ENCODE assay signal across 8 mouse cellular contexts in the genomic region with DNA sequence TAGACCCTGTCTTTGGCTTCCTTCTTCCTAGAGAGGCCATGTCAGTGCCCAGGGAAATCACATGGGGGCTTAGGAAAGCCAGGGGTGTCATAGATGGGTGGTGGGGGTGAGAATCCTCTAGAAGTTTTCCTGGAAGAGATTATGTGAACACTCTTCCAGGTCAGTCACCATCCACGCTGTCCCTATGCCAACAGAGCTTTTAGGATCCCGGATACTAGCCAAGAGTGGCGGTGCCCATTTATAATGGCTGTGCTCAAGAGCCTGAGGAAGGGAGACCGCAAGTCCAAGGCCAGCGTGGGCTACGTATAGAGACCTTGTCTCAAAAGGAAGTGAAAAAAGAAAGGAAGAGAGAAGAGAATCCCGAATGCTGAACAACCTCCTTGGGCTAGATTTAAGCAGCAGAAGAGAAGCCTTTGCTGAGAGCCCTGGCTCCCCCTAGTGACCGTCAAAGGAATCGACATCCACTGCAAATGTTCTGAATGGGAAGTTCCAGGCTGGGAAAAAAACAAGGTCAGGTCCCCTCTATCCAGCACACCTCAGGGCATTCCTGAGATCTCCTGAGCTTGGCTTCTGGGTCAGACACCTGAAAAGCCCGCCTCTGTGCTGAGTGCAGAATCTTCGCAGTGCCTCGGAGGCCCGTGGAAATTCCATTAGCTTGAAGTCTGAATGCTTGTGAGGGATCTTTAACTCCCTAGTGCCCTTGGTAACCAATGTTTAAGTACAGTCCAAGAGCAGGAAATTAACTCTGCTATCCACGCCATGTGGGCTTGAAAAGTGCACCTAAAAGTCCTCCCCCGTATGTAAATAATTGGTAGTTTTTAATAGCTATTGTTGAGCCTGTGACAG. TPM values are rescaled to one million over a fixed set of nuclear protein-coding genes. Genes with fewer than 3 reads are reported as not detected.
A peak's percentile ranks its signal among the peaks of the same experiment; 100 is the strongest.
DNase-seq lines count a peak whose midpoint lies in the region; ATAC-seq and TF ChIP-seq lines count a peak whose summit lies in the region.

No protein-coding gene starts in this region.

- peak; percentile 57 for DNase-seq in heart, adult 8-10 months (ENCODE audit: low spot score)
- DNase-seq in heart, adult 11 months, result no peak
- DNase-seq in cerebellum, postnatal 14 days, result peak; percentile 85 to 86
- DNase-seq in gastrocnemius, adult 2 months, result peak; percentile 58
- peak; percentile 66 for DNase-seq in kidney, adult 2 months
- DNase-seq in splenic B cell, adult 2 months (ENCODE audit: low read depth, low spot score), result peak; percentile 74

- H3ac ChIP-seq in myocyte (ENCODE audit: control insufficient read depth, insufficient read length), result no peak overlapping the region

- H3K36me3 ChIP-seq in kidney, adult 2 months (ENCODE audit: control insufficient read depth, insufficient read depth, low read length), result no peaks in the 10 kb centered on the region
- no peaks in the 10 kb centered on the region for H3K36me3 ChIP-seq in limb, embryonic 12.5 days
- H3K36me3 ChIP-seq in myocyte (ENCODE audit: control insufficient read depth, insufficient read depth), result no peaks in the 10 kb centered on the region
- no peaks in the 10 kb centered on the region for H3K36me3 ChIP-seq in splenic B cell, adult 2 months (ENCODE audit: control insufficient read depth, insufficient read depth, low read length, poor library complexity, severe bottlenecking)

- no peaks in the 10 kb centered on the region for H3K27me3 ChIP-seq in kidney, adult 2 months (replicated peaks; ENCODE audit: control insufficient read depth, insufficient read depth, low read length)
- 0 out of 2 replicates have a peak, but pooled peaks cover 8% of the 10 kb centered on the region for H3K27me3 ChIP-seq in limb, embryonic 12.5 days
- peaks cover 6% of the 10 kb centered on the region for H3K27me3 ChIP-seq in myocyte (ENCODE audit: control insufficient read depth, insufficient read depth, insufficient read length)
- H3K27me3 ChIP-seq in splenic B cell, adult 2 months (ENCODE audit: control insufficient read depth, insufficient read depth, low read length, poor library complexity, severe bottlenecking), result no peaks in the 10 kb centered on the region

- peak overlapping the region; percentile 46 for H3K4me3 ChIP-seq in gastrocnemius, adult 2 months
- no peak overlapping the region for H3K4me3 ChIP-seq in kidney, adult 2 months (ENCODE audit: insufficient read depth, low read depth, low read length)
- no peak overlapping the region for H3K4me3 ChIP-seq in limb, embryonic 12.5 days (replicated peaks)
- H3K4me3 ChIP-seq in myocyte, result no peak overlapping the region

- TF ChIP-seq POLR2A in kidney, adult 2 months (IDR thresholded peaks at IDR 0.05; ENCODE audit: low read depth, low read length), result no peak
- no peak for TF ChIP-seq POLR2A in myocyte (IDR thresholded peaks at IDR 0.05; ENCODE audit: insufficient read length, low read depth)

- H3K4me1 ChIP-seq in kidney, adult 2 months (ENCODE audit: control insufficient read depth, insufficient read depth, low read length), result no peaks in the 10 kb centered on the region
- peaks cover 7% of the 10 kb centered on the region; the same call in 1 of the 2 replicates for H3K4me1 ChIP-seq in limb, embryonic 12.5 days (replicated peaks)

- H3K9me3 ChIP-seq in limb, embryonic 12.5 days, result no peaks in the 10 kb centered on the region

- no peak overlapping the region for H3K27ac ChIP-seq in gastrocnemius, adult 2 months
- H3K27ac ChIP-seq in kidney, adult 2 months (ENCODE audit: insufficient read depth, low read depth, low read length), result no peak overlapping the region
- no peak overlapping the region for H3K27ac ChIP-seq in limb, embryonic 12.5 days

- 25% methylated on average over 15 of the region's 15 CpGs for WGBS in kidney, adult 2 months
- 30% methylated on average over 15 of the region's 15 CpGs for WGBS in limb, embryonic 12.5 days

- ATAC-seq in limb, embryonic 12.5 days (ENCODE audit: insufficient number of reproducible peaks, insufficient read depth, low FRiP score, low TSS enrichment, low read depth), result no peak

- intact Hi-C loops in gastrocnemius, adult 2 months (cut with DNase I), result no loop called here

- H3K4me2 ChIP-seq in limb, embryonic 12.5 days, result peak overlapping the region; percentile 16
- peak overlapping the region; percentile 45 for H3K4me2 ChIP-seq in myocyte (ENCODE audit: low read depth)

- H3K9ac ChIP-seq in limb, embryonic 12.5 days (replicated peaks), result no peak overlapping the region

- H3K79me2 ChIP-seq in myocyte (ENCODE audit: control insufficient read depth, insufficient read depth), result no peaks in the 10 kb centered on the region

- TF ChIP-seq CTCF in gastrocnemius, adult 2 months (IDR thresholded peaks at IDR 0.05), result peak; percentile 90
- peak; percentile 82 for TF ChIP-seq CTCF in kidney, adult 2 months (conservative IDR thresholded peaks at IDR 0.05; ENCODE audit: insufficient read depth, insufficient read length, low read depth, low read length)

TF ChIP-seq in myocyte, 11 proteins besides CTCF, POLR2A, EP300 and RAD21:
- no peak for TF ChIP-seq TCF3 (IDR thresholded peaks at IDR 0.05; ENCODE audit: insufficient read length, low read depth)
- no peak for TF ChIP-seq CEBPB (IDR thresholded peaks at IDR 0.05; ENCODE audit: insufficient read depth, poor library complexity, severe bottlenecking)
- TF ChIP-seq MYOD1 (IDR thresholded peaks at IDR 0.05; ENCODE audit: control insufficient read depth in 1 of 3, insufficient read length in 2 of 3, low read depth in 2 of 3), result no peak
- TF ChIP-seq USF1 (IDR thresholded peaks at IDR 0.05; ENCODE audit: low read depth), result no peak

RNA-seq across cellular contexts. Expression of gene Cdh5, which starts 50.5 kb away (rescaled TPM):
- 100 to 1,000 TPM in 3 of 4 experiments, 10 to 100 TPM in 1; 92.8 to 120 (median 112) TPM for total RNA-seq in heart, adult 8-10 months (2022)
- 10 to 100 TPM; 36.4 to 46.9 TPM for total RNA-seq in gastrocnemius, adult 2 months (2021)
- polyA plus RNA-seq in kidney, adult 2 months (2012; rRNA removed), result 45.1 and 48.5 TPM in 2 replicates
- 16.2 and 19.2 TPM in 2 replicates for polyA plus RNA-seq in limb, embryonic 12.5 days (2016; fragmentation: Nextera tagmentation; extraction: Ambion mirVana)
- polyA plus RNA-seq in myocyte (2012; fragmentation: generic; extraction: Trizol), result 0.11 TPM

Comparison
In these comparisons a context has a peak if more than half of its experiments do, and no peak if none do; other contexts are left out.
1. RNA of gene Cdh5, which starts 50.5 kb away (polyA plus RNA-seq): 45.1 to 48.5 TPM in kidney, adult 2 months and 16.2 to 19.2 TPM in limb, embryonic 12.5 days; 0.11 TPM in myocyte (single experiment); every median in the first group is over 10 times any median in the second.